Mouse (Mus musculus) liver, postnatal 0 days (tissue): Measurements from ENCODE around the gene Map3k1.

Experiments
- CTCF ChIP-seq: sonication (generic); IDR thresholded peaks from 2 replicates; pipeline ENCODE4 v1.5.1; 2016; ENCODE audit warnings: antibody characterized with exemption, low read depth
- EP300 ChIP-seq: IDR thresholded peaks from 2 replicates; pipeline ENCODE4 v1.6.1; 2016; ENCODE audit warnings: antibody characterized with exemption, low read depth, mild to moderate bottlenecking

DNA sequence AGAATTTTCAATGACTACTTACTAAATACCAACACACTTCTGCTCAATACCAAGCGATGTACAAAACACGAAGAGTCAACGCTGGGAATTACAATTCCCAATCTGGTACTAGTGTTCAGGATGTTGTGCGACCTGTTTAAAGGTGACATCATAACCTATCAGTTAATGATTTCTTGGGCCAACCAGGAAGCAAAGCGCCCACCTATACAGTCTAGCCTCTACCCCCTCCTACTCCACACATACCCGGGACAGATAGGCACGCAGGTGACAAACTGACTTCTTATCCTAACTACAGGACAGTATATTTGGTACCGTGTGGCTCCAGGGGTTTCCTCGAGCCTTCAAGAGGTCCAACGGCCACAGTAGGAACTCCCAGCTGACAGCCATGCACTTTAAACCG, 5.9 kb downstream of the Map3k1 start:
- TF ChIP-seq CTCF (no peak), EP300 (no peak)
